Mouse (Mus musculus) kidney, adult 10 weeks (tissue): ENCODE results near the gene Sec23ip. TPM values are rescaled to one million over a fixed set of nuclear protein-coding genes. Genes with fewer than 3 reads are reported as not detected.

Experiments used
- polyA plus RNA-seq: library from polyadenylated mRNA; stranded (reverse); fragments of 350-450 nt; fragmentation: Illumina TruSeq; extraction: RNeasy Lipid Tissue Mini Kit (QIAGEN cat#74804); gene quantifications from one replicate; pipeline ENCODE4 v1.2.3, GENCODE M21; 2014; ENCODE audit warnings: low read depth, low replicate concordance

The Sec23ip gene
- 28.2 TPM for polyA plus RNA-seq

DNA sequence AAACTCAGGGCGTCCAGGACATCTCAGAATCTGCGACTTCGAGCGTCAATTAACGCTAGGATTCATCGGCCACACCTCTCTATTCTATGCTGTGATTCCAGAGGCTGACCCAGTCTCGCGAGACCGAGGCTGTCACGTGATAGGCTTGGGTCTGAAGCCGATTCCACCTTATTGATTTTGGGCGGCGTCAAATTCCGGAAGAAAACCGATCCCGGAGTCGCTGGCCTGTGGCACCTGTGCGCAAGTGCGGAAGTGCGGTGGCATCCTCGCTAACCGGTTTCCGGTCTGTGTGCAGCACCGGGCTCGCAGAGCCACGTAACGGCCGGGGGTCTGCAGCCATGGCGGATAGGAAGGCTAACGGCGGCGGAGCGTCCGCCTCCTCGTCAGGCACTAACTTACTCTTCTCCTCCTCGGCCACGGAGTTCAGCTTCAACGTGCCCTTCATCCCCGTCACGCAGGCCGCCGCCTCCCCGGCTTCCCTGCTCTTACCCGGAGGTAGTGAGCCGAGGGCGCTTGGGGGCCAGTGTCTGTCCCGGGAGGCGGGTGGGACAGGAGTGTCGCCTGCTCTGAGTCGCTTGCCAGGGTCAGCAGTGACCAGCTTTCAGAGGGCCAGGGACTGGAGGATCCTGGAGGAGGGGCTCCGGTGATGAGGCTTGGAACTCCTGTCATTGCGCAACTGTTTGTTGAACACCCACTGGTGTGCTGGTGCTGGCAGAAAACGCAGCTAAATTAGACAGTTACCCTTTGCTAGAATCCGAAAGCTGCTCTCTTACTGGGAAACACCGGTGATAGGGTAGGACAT, at the start of gene Sec23ip:
TSS of gene Sec23ip (plus strand) at position 260 of the 802 bp plus-strand sequence.

DNA sequence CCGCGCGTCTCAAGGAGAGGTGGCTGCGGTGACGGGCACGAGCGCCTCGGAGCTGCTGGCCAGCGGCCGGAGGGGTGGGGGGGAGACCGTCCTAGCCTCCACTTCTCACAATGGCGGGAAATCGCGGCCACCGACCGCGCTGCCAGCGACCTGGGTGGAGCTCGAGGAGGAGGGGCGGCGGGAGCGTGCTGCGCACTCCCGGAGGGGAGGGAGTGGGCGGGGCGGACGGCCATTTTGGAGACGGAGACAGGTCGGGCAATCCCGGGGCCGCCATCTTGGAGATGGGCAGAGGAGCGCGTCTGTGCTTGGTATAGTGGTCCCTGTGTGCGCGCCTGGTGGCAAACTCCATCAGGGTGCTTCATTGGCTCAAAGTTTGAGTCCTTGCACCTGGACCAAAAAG, 4.4 kb upstream of the Sec23ip start, which contains the start of gene Mcmbp:
TSS of gene Mcmbp (minus strand) at position 162 of the 400 bp plus-strand sequence.

Other genes with a start within 250 kb of the Sec23ip start
- 8.2 TPM for gene Bag3, start 221.3 kb upstream of the Sec23ip start, polyA plus RNA-seq
- 89.4 TPM for gene Inpp5f, start 133.6 kb upstream of the Sec23ip start, polyA plus RNA-seq
- 23.9 TPM for gene Mcmbp, start 4.4 kb upstream of the Sec23ip start, polyA plus RNA-seq